Mouse (Mus musculus): Measurements from ENCODE around the gene Mccc2. TPM values are rescaled to one million over a fixed set of nuclear protein-coding genes. Genes with fewer than 3 reads are reported as not detected.

The Mccc2 gene
- polyA plus RNA-seq, 1 experiment from 2014 or later, result 29.2 TPM

- Histone ChIP-seq H3K27me3 (ENCODE audit: control insufficient read depth, insufficient read depth, low read length) (no peaks in the 10 kb centered on the region), H3K4me2 (ENCODE audit: low read length) (no peak overlapping the region), H3K27ac (replicated peaks in 1 of 2; ENCODE audit: control insufficient read depth in 1 of 2, insufficient read depth in 1 of 2, low read depth in 2 of 2, low read length in 2 of 2) (no peak overlapping the region), H3K4me3 (ENCODE audit: control insufficient read depth in 1 of 2, insufficient read depth in 1 of 2, low read depth in 1 of 2, low read length in 2 of 2) (no peak overlapping the region), H3K4me1 (ENCODE audit: control insufficient read depth in 2 of 2, insufficient read depth in 2 of 2, low read length in 2 of 2) (no peaks in the 10 kb centered on the region), H3K9me3 (ENCODE audit: control insufficient read depth, low read length) (no peaks in the 10 kb centered on the region), H3K9ac (ENCODE audit: low read length) (no peak overlapping the region), H3K36me3 (ENCODE audit: control insufficient read depth, insufficient read depth, low read length) (peaks cover 15% of the 10 kb centered on the region)
- ATAC-seq (ENCODE audit: insufficient number of reproducible peaks, insufficient read depth, low FRiP score, low read depth), result no peak
- 65% methylated on average over 6 of the region's 6 CpGs for WGBS
Measured at GRCm38 (mm10) chr13:99963814-99964213, 51.6 kb downstream of the Mccc2 start.

DNA sequence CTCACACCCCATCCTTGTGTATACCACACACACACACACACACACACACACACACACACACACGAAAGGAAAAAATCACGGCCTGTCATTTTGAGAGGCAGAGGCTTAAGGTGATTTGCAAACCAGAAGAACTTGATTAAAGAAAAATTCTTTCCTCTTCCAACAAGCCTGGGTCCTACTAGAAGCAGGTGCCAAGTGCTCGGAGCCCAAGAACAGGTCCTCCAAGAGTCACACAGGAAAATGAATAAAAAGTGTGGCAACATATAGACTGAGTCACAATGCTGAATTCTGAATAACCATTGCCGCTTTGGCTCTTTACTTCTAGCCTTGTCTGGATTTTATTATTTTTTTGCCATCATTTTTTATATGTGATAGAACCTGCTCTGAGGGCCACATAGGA lies 53.8 kb downstream of the Mccc2 start:
- Histone ChIP-seq H3K4me2 (ENCODE audit: low read length) (no peak overlapping the region), H3K4me3 (ENCODE audit: control insufficient read depth in 1 of 2, insufficient read depth in 1 of 2, low read depth in 1 of 2, low read length in 2 of 2) (no peak overlapping the region), H3K4me1 (ENCODE audit: control insufficient read depth in 2 of 2, insufficient read depth in 2 of 2, low read length in 2 of 2) (no peaks in the 10 kb centered on the region), H3K9ac (ENCODE audit: low read length) (no peak overlapping the region), H3K27me3 (ENCODE audit: control insufficient read depth, insufficient read depth, low read length) (no peaks in the 10 kb centered on the region), H3K9me3 (ENCODE audit: control insufficient read depth, low read length) (peaks cover 2% of the 10 kb centered on the region), H3K36me3 (ENCODE audit: control insufficient read depth, insufficient read depth, low read length) (peaks cover 19% of the 10 kb centered on the region; the same call in 1 of the 2 replicates), H3K27ac (replicated peaks in 1 of 2; ENCODE audit: control insufficient read depth in 1 of 2, insufficient read depth in 1 of 2, low read depth in 2 of 2, low read length in 2 of 2) (no peak overlapping the region)
- ATAC-seq (ENCODE audit: insufficient number of reproducible peaks, insufficient read depth, low FRiP score, low read depth), result no peak
- 88% methylated on average over 4 of the region's 4 CpGs for WGBS

DNA sequence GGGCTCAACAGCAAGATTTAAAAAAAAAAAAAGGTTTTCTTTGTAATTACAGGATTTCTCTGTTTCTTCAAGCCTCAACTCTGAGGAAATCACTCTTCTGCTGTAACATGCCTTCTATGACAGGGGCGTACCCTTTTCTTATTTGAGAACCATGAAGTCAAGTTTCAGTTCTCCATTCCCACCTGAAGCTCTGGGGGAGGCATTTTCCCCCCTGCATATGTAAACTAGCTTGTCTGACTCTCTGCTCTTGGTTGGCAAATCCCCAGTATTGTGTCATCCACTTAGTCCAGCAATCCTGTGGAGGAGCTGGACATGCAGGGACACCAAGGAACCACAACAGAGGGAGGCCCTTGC lies 59.9 kb downstream of the Mccc2 start:
- Histone ChIP-seq H3K9ac (ENCODE audit: low read length) (no peak overlapping the region), H3K27me3 (ENCODE audit: control insufficient read depth, insufficient read depth, low read length) (no peaks in the 10 kb centered on the region), H3K4me3 (ENCODE audit: control insufficient read depth in 1 of 2, insufficient read depth in 1 of 2, low read depth in 1 of 2, low read length in 2 of 2) (no peak overlapping the region), H3K36me3 (ENCODE audit: control insufficient read depth, insufficient read depth, low read length) (peaks cover 36% of the 10 kb centered on the region; the same call in 1 of the 2 replicates), H3K4me1 (ENCODE audit: control insufficient read depth in 2 of 2, insufficient read depth in 2 of 2, low read length in 2 of 2) (no peaks in the 10 kb centered on the region), H3K9me3 (ENCODE audit: control insufficient read depth, low read length) (peaks cover 9% of the 10 kb centered on the region), H3K27ac (replicated peaks in 1 of 2; ENCODE audit: control insufficient read depth in 1 of 2, insufficient read depth in 1 of 2, low read depth in 2 of 2, low read length in 2 of 2) (no peak overlapping the region), H3K4me2 (ENCODE audit: low read length) (no peak overlapping the region)
- 73% methylated on average over 1 of the region's 1 CpGs for WGBS
- ATAC-seq (ENCODE audit: insufficient number of reproducible peaks, insufficient read depth, low FRiP score, low read depth), result no peak

DNA sequence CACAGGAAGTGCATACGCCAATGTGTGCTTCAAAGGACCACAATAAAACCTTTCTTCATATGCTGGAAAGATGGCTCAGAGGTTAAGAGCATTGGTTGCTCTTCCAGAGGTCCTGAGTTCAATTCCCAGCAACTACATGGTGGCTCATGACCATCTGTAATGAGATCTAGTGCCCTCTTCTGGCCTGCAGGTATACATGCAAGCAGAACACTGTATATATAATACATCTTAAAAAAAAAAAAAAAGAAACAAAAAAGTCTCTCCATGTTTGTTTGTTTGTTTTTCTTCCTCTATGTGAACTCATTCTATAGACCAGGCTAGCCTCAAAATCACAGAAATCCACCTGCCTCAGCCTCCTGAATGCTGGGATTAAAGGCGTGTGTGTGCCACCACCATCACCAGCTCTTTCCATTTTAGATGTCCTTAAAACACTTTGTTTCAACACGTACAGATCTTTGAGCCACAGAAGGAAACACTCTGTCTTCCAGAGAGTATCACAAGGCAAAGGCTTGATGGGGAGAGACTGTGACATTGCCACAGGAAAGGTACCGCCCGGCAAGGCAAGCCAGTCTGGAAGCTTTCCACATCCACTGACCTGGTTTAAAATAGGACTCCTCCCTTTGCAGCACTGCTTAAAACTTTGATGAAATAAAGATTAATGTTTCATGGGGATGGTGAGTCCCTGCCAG lies 60.4 kb downstream of the Mccc2 start:
- no peak for ATAC-seq (ENCODE audit: insufficient number of reproducible peaks, insufficient read depth, low FRiP score, low read depth)
- H3K27ac ChIP-seq (replicated peaks in 1 of 2; ENCODE audit: control insufficient read depth in 1 of 2, insufficient read depth in 1 of 2, low read depth in 2 of 2, low read length in 2 of 2), result no peak overlapping the region
- no peaks in the 10 kb centered on the region for H3K27me3 ChIP-seq (ENCODE audit: control insufficient read depth, insufficient read depth, low read length)
- no peak overlapping the region for H3K4me3 ChIP-seq (ENCODE audit: control insufficient read depth in 1 of 2, insufficient read depth in 1 of 2, low read depth in 1 of 2, low read length in 2 of 2)
- H3K36me3 ChIP-seq (ENCODE audit: control insufficient read depth, insufficient read depth, low read length), result peaks cover 31% of the 10 kb centered on the region; the same call in 1 of the 2 replicates
- WGBS, result 90% methylated on average over 5 of the region's 5 CpGs
- no peak overlapping the region for H3K9ac ChIP-seq (ENCODE audit: low read length)
- H3K4me2 ChIP-seq (ENCODE audit: low read length), result no peak overlapping the region
- peaks cover 9% of the 10 kb centered on the region for H3K9me3 ChIP-seq (ENCODE audit: control insufficient read depth, low read length)
- no peaks in the 10 kb centered on the region for H3K4me1 ChIP-seq (ENCODE audit: control insufficient read depth in 2 of 2, insufficient read depth in 2 of 2, low read length in 2 of 2)

- Histone ChIP-seq H3K4me2 (ENCODE audit: low read length) (no peak overlapping the region), H3K27ac (replicated peaks in 1 of 2; ENCODE audit: control insufficient read depth in 1 of 2, insufficient read depth in 1 of 2, low read depth in 2 of 2, low read length in 2 of 2) (no peak overlapping the region), H3K27me3 (ENCODE audit: control insufficient read depth, insufficient read depth, low read length) (no peaks in the 10 kb centered on the region), H3K4me3 (ENCODE audit: control insufficient read depth in 1 of 2, insufficient read depth in 1 of 2, low read depth in 1 of 2, low read length in 2 of 2) (no peak overlapping the region), H3K9me3 (ENCODE audit: control insufficient read depth, low read length) (no peaks in the 10 kb centered on the region), H3K9ac (ENCODE audit: low read length) (no peak overlapping the region), H3K36me3 (ENCODE audit: control insufficient read depth, insufficient read depth, low read length) (peaks cover 31% of the 10 kb centered on the region), H3K4me1 (ENCODE audit: control insufficient read depth in 2 of 2, insufficient read depth in 2 of 2, low read length in 2 of 2) (no peaks in the 10 kb centered on the region)
- no peak for ATAC-seq (ENCODE audit: insufficient number of reproducible peaks, insufficient read depth, low FRiP score, low read depth)
- WGBS, result 76% methylated on average over 4 of the region's 4 CpGs
Measured at GRCm38 (mm10) chr13:99947417-99947816, 68.0 kb downstream of the Mccc2 start.

DNA sequence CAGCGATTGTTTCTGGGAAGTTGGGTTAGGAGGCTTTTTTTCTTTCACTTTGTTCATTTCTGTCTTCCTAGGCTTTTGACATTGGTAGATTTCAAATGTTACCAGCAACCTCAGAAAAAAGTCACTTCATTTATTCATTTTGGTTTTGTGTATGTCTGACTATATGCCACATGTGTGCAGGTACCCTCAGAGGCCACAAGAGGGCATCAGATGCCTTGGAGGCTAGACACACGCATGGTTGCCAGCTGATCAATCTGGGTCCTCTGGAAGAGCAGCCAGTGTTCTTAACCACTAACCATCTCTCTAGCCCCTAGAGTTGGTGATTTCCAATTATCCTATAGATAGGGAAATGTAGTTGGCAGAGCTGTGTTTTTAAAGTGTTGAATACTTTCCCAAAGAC lies 71.9 kb downstream of the Mccc2 start:
- H3K4me1 ChIP-seq (ENCODE audit: control insufficient read depth in 2 of 2, insufficient read depth in 2 of 2, low read length in 2 of 2), result no peaks in the 10 kb centered on the region
- no peak for ATAC-seq (ENCODE audit: insufficient number of reproducible peaks, insufficient read depth, low FRiP score, low read depth)
- no peak overlapping the region for H3K27ac ChIP-seq (replicated peaks in 1 of 2; ENCODE audit: control insufficient read depth in 1 of 2, insufficient read depth in 1 of 2, low read depth in 2 of 2, low read length in 2 of 2)
- H3K4me3 ChIP-seq (ENCODE audit: control insufficient read depth in 1 of 2, insufficient read depth in 1 of 2, low read depth in 1 of 2, low read length in 2 of 2), result no peak overlapping the region
- 84% methylated on average over 2 of the region's 2 CpGs for WGBS
- no peak overlapping the region for H3K4me2 ChIP-seq (ENCODE audit: low read length)
- no peaks in the 10 kb centered on the region for H3K9me3 ChIP-seq (ENCODE audit: control insufficient read depth, low read length)
- H3K36me3 ChIP-seq (ENCODE audit: control insufficient read depth, insufficient read depth, low read length), result peaks cover 11% of the 10 kb centered on the region
- H3K27me3 ChIP-seq (ENCODE audit: control insufficient read depth, insufficient read depth, low read length), result no peaks in the 10 kb centered on the region
- H3K9ac ChIP-seq (ENCODE audit: low read length), result no peak overlapping the region

DNA sequence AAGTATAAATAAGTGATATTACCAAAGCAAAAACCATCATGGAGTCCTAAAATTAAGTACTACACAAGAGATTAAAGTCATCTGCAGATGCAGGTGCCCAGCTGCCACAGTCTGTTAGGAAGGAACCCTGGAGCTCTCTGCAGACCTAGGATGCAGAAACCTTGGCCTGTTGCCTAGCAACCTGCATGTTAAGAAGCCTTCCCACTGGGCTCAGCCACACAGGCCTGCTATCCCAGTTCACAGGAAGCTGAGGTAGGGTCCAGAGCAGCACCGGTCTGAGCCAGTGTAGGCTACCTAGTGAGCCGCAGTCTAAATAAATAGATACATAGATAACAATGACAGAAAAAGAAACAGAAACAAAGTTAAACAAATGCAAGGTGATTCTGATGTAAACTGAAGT lies 74.8 kb downstream of the Mccc2 start:
- no peak overlapping the region for H3K4me2 ChIP-seq (ENCODE audit: low read length)
- no peak overlapping the region for H3K27ac ChIP-seq (replicated peaks in 1 of 2; ENCODE audit: control insufficient read depth in 1 of 2, insufficient read depth in 1 of 2, low read depth in 2 of 2, low read length in 2 of 2)
- 35% methylated on average over 2 of the region's 2 CpGs for WGBS
- no peaks in the 10 kb centered on the region for H3K27me3 ChIP-seq (ENCODE audit: control insufficient read depth, insufficient read depth, low read length)
- H3K9ac ChIP-seq (ENCODE audit: low read length), result no peak overlapping the region
- H3K4me3 ChIP-seq (ENCODE audit: control insufficient read depth in 1 of 2, insufficient read depth in 1 of 2, low read depth in 1 of 2, low read length in 2 of 2), result no peak overlapping the region
- H3K4me1 ChIP-seq (ENCODE audit: control insufficient read depth in 2 of 2, insufficient read depth in 2 of 2, low read length in 2 of 2), result no peaks in the 10 kb centered on the region
- ATAC-seq (ENCODE audit: insufficient number of reproducible peaks, insufficient read depth, low FRiP score, low read depth), result no peak
- H3K36me3 ChIP-seq (ENCODE audit: control insufficient read depth, insufficient read depth, low read length), result no peaks in the 10 kb centered on the region
- H3K9me3 ChIP-seq (ENCODE audit: control insufficient read depth, low read length), result no peaks in the 10 kb centered on the region

DNA sequence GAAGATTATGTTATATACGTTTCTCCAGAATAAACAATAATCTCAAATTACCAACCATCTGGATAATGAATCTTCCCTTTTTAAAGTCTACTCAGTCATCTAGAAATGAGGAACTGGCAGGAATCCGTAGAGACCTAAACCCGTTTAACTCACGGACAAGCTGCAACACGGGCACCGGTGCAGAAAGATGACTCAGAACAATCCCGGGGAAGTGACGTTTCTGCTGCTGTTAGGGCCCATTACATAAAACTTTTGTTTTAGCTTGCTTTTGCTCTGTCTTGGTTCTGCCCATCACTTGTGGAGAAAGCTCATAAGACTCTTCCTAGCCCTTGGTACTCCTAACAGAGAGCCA lies 76.1 kb downstream of the Mccc2 start:
- 81% methylated on average over 8 of the region's 8 CpGs for whole genome bisulfite sequencing
- H3K9me3 ChIP-seq (ENCODE audit: control insufficient read depth, low read length), result no peaks in the 10 kb centered on the region
- no peaks in the 10 kb centered on the region for H3K27me3 ChIP-seq (ENCODE audit: control insufficient read depth, insufficient read depth, low read length)
- H3K4me2 ChIP-seq (ENCODE audit: low read length), result no peak overlapping the region
- no peak overlapping the region for H3K4me3 ChIP-seq (ENCODE audit: control insufficient read depth in 1 of 2, insufficient read depth in 1 of 2, low read depth in 1 of 2, low read length in 2 of 2)
- no peak for ATAC-seq (ENCODE audit: insufficient number of reproducible peaks, insufficient read depth, low FRiP score, low read depth)
- H3K9ac ChIP-seq (ENCODE audit: low read length), result no peak overlapping the region
- no peaks in the 10 kb centered on the region for H3K4me1 ChIP-seq (ENCODE audit: control insufficient read depth in 2 of 2, insufficient read depth in 2 of 2, low read length in 2 of 2)
- no peak overlapping the region for H3K27ac ChIP-seq (replicated peaks in 1 of 2; ENCODE audit: control insufficient read depth in 1 of 2, insufficient read depth in 1 of 2, low read depth in 2 of 2, low read length in 2 of 2)
- no peaks in the 10 kb centered on the region for H3K36me3 ChIP-seq (ENCODE audit: control insufficient read depth, insufficient read depth, low read length)

All from heart, embryonic 14.5 days (tissue).